Mouse (Mus musculus) right cerebral cortex, postnatal 4 days (tissue): ENCODE measurements around the gene Marc1.

ENCODE experiments used
- DNase-seq: peaks from one replicate; pipeline ENCODE4 v3.0.0-alpha.2; 2022

Gene Marc1

DNA sequence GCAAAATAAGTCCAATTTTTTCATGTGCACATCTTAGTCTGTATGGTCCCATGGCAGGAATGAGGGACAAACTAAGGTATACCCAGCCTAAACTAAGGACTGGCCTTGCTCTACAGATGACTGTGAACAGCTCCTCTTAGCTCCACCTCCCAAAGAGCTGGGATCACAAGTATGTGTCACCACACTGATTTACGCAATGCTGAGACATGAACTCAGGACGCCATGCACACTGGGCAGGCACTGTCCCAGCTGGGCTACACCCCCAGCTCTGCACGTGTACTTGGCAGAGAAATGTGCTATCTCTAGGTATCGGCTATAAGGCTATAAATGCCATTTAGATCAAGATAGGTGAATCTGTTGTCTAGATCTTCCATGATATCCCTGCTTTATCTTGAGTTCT, 49.1 kb downstream of the Marc1 start:
- no peak for DNase-seq

DNA sequence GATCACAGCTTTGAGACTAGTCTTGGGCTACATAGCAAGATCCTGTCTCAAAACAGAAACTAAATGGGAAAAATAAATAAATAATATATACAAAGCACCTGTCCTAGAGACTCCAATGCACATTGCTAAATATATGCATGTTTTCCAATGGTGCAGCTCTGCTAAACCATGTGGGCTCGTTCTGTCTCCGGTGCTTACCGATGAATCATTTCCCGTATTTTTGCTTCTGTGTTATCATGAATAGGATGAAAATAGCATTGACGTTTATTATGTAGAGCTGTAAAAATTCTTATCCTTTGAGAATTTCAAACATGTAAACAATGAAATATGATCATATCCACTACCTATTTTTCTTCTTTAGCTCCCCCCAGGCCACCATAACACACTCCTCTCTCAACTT, 58.4 kb downstream of the Marc1 start:
- DNase-seq = no peak

- DNase-seq = no peak
Measured at GRCm38 (mm10) chr1:184750114-184750664, 60.9 kb downstream of the Marc1 start.

GRCm38 (mm10) chr1:184748692-184749152, 62.4 kb downstream of the Marc1 start:
- DNase-seq = no peak

DNA sequence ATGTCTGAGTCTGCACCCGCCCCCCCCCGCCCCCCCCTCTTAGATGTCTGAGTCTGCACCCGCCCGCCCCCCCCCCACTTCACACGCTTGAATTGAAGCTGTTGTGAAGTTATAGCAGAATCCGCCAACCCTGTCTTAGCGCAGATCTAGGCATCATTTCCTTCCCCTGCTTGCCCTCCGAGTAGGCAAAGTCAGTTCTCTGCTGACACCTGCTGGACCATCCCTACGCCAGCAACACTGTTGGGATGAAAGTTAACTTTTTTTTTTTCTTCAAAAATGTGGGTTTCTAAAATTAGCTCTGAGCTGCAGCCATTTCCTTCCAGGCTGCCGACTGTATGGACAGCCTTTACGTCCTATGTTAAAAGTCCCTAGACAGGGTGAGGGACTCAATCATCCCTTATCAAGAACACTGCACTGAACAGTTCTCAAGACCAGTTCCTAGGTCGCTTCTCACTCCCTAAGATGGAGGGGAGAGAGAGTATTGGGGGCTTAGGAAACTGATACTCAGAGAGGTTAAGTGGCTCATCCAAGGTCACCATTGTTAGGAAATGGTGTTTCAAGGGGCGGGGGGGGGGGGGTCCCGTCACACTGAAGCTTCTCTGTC, 73.1 kb downstream of the Marc1 start:
- peak; percentile 61 for DNase-seq

GRCm38 (mm10) chr1:184737228-184737627, 73.9 kb downstream of the Marc1 start:
- no peak for DNase-seq
